Mouse (Mus musculus): ENCODE measurements around the gene Angptl4.

Gene Angptl4

GRCm38 (mm10) chr17:33804205-33804604 lies 22.6 kb upstream of the Angptl4 start:
- no peak for DNase-seq

- DNase-seq = no peak
Observed at GRCm38 (mm10) chr17:33802221-33802620, 20.6 kb upstream of the Angptl4 start.

GRCm38 (mm10) chr17:33799277-33799676 lies 17.6 kb upstream of the Angptl4 start:
- no peak for DNase-seq

- DNase-seq = peak; percentile 66
Observed at GRCm38 (mm10) chr17:33798306-33798705, 16.7 kb upstream of the Angptl4 start.

GRCm38 (mm10) chr17:33788732-33789131 lies 7.1 kb upstream of the Angptl4 start:
- DNase-seq = no peak

- no peak for DNase-seq
Observed at GRCm38 (mm10) chr17:33786375-33786774, 4.7 kb upstream of the Angptl4 start.

- DNase-seq = no peak
Observed at GRCm38 (mm10) chr17:33784939-33785338, 3.3 kb upstream of the Angptl4 start.

- DNase-seq = peak; percentile 94
Observed at GRCm38 (mm10) chr17:33783408-33783807, 1.8 kb upstream of the Angptl4 start.

- DNase-seq = no peak
Observed at GRCm38 (mm10) chr17:33782067-33782466, 437 bp upstream of the Angptl4 start.

- DNase-seq = peak; percentile 33
Observed at GRCm38 (mm10) chr17:33780431-33780830, 1.2 kb downstream of the Angptl4 start.

- no peak for DNase-seq
Observed at GRCm38 (mm10) chr17:33779967-33780295, 1.7 kb downstream of the Angptl4 start.

GRCm38 (mm10) chr17:33779271-33779966 lies 2.2 kb downstream of the Angptl4 start:
- peak; percentile 97 for DNase-seq

GRCm38 (mm10) chr17:33775287-33775686 lies 6.3 kb downstream of the Angptl4 start:
- DNase-seq = no peak

GRCm38 (mm10) chr17:33774573-33775155 lies 7.0 kb downstream of the Angptl4 start:
- DNase-seq = peak; percentile 33

- DNase-seq = peak; percentile 41
Observed at GRCm38 (mm10) chr17:33773871-33774572, 7.6 kb downstream of the Angptl4 start.

- no peak for DNase-seq
Observed at GRCm38 (mm10) chr17:33773426-33773825, 8.2 kb downstream of the Angptl4 start.

GRCm38 (mm10) chr17:33771617-33772016 lies 10.0 kb downstream of the Angptl4 start:
- DNase-seq = no peak

- DNase-seq = no peak
Observed at GRCm38 (mm10) chr17:33766389-33766788, 15.2 kb downstream of the Angptl4 start.

- DNase-seq = peak; percentile 100
Observed at GRCm38 (mm10) chr17:33760255-33761165, 21.1 kb downstream of the Angptl4 start, which contains the start of gene Rab11b. Gene Rab11b, minus strand, starts transcription at chr17:33760530.

- peak; percentile 97 for DNase-seq
Observed at GRCm38 (mm10) chr17:33759767-33760254, 21.8 kb downstream of the Angptl4 start.

- DNase-seq = peak; percentile 70
Observed at GRCm38 (mm10) chr17:33757231-33757630, 24.4 kb downstream of the Angptl4 start.

GRCm38 (mm10) chr17:33756108-33756790 lies 25.4 kb downstream of the Angptl4 start:
- peak; percentile 48 for DNase-seq

Measured in kidney, postnatal 14 days (tissue).